Mouse (Mus musculus): ENCODE data around the gene Unc5b. TPM values are rescaled to one million over a fixed set of nuclear protein-coding genes. Genes with fewer than 3 reads are reported as not detected.

Gene Unc5b
- polyA plus RNA-seq, 1 experiment from 2014 or later, result 17.9 TPM

DNA sequence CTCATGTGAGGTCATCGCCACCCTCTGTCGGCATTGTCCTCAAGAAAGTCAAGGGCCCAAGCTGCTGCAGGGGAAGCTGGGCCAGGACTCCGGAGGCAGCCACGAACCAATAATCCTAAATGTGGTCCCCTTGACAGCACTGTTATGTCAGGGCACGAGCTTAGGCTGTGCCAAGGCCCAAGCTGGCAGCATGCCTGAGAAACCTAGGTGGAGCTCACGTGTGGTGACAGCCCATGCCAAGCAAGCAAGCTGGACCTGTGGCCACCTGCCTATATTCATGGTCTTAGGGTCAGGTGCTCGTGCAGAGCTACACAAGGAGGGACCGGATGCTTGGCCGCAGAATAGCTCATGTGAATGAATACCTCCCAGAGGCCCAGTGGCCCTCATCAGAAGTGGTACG is 27.4 kb downstream of the Unc5b start:
- H3K4me3 ChIP-seq, result no peak overlapping the region
- no peaks in the 10 kb centered on the region for H3K9me3 ChIP-seq
- H3K27me3 ChIP-seq (ENCODE audit: insufficient read depth, poor library complexity, severe bottlenecking), result no peaks in the 10 kb centered on the region
- no peaks in the 10 kb centered on the region for H3K36me3 ChIP-seq
- peak overlapping the region; percentile 98 for H3K27ac ChIP-seq
- no peak for DNase-seq (ENCODE audit: low spot score)
- WGBS, result 78% methylated on average over 10 of the region's 10 CpGs
- H3K4me1 ChIP-seq, result peaks cover 100% of the 10 kb centered on the region

DNA sequence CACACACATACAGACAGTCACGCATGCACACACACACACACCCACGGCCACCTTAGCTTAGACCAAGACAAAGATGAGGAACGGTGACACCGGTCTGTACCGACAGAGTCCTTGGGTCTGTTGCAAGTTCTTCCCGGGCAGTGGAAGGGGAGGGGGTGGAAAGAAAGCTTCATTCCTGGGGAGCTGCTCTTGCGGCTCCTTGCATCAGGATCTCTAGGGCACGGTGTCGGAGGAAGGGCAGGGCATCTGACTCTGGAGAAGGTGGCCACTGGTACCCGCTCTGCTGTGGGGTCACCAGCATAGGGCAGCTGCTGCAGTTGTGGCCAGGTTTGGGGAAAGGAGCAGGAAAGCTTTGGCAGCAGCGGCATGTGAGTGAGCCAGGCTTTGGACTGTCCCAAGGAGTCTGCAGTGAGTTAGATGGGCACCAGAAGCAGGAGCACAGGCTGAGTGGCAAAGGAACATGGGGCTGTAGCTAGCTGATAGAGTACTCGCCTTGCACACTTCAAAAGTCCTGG is 29.4 kb downstream of the Unc5b start:
- H3K27ac ChIP-seq, result peak overlapping the region; percentile 81
- no peaks in the 10 kb centered on the region for H3K9me3 ChIP-seq
- WGBS, result 46% methylated on average over 12 of the region's 12 CpGs
- DNase-seq (ENCODE audit: low spot score), result no peak
- peaks cover 98% of the 10 kb centered on the region for H3K4me1 ChIP-seq
- no peaks in the 10 kb centered on the region for H3K36me3 ChIP-seq
- no peak overlapping the region for H3K4me3 ChIP-seq
- H3K27me3 ChIP-seq (ENCODE audit: insufficient read depth, poor library complexity, severe bottlenecking), result no peaks in the 10 kb centered on the region

DNA sequence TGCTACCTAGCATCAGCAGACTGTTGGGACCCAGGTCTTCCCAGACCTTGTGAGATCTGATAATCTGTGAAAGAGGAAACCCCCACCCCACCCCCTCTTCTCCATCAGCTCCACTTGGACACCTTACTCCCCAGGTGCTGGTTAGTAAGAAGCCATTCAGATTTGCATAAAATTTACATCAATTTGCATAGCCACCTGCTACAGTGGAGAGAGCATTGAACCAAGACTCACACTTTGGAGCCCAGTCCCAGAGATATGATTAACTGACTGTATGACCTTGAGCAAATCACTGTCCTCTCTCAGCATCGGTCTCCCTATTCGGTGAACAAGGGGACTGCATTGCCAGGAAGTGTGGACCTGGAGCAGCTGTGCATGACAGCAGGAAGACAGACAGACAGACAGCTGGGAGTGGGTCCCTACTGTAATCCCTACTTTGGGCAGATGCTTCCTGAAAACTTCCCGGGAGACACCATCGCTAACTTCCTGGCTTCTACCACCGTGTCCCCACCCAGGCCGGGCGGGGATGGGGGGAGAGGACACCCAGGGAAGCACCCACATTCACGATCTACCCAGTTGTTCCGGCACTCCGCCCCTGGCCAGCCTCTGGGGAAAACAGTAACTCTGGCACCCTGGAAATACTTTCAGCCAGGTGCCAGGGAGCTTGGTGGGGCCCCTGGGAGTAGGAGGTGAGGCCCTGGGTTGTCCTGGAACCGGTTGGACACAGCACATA is 30.0 kb downstream of the Unc5b start:
- no peak overlapping the region for H3K4me3 ChIP-seq
- no peak for DNase-seq (ENCODE audit: low spot score)
- no peaks in the 10 kb centered on the region for H3K27me3 ChIP-seq (ENCODE audit: insufficient read depth, poor library complexity, severe bottlenecking)
- H3K27ac ChIP-seq, result peak overlapping the region; percentile 81
- peaks cover 98% of the 10 kb centered on the region for H3K4me1 ChIP-seq
- WGBS, result 28% methylated on average over 11 of the region's 11 CpGs
- no peaks in the 10 kb centered on the region for H3K9me3 ChIP-seq
- no peaks in the 10 kb centered on the region for H3K36me3 ChIP-seq

DNA sequence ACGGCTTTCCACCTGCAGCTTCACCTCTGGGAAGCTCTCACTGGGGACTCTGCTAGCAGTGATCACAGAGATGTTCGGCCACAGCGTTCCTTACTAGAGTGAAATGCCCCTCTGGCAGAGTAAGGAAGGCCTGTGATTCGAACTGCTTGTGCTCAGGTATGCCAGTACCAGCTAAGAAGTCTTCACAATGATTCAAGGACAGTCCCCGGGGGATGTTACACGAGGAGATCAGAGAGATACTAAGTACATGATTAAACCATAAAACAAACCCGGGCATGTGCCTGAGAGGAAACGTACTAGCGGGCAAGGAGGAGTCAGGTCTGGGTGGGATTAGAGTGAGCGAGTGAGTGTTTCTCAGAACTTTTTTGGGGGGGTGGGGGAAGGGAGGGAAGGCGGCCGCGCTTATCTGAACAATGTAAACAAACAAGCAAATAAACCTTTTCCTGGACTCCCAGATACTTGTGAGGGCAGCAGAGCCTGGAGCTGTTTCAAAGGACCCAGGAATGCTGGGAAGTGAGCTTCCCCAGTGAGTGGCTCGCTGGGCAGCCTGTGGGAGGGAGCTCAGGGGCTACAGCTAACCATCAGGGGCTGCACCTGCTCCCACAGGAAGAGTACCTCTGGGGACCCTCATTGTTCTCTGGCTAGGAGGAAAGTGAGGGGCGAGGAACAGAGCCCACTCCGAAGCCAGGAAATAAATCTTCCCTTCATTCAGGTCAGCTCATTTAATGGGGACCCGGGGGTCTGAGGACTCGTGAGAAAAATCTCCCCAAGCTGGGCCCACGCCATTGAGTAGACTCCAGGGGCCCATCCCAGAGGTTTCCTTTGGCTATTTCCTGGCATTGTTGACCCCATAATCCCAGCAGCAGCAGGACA is 30.9 kb downstream of the Unc5b start:
- H3K36me3 ChIP-seq, result no peaks in the 10 kb centered on the region
- no peak for DNase-seq (ENCODE audit: low spot score)
- H3K4me1 ChIP-seq, result peaks cover 98% of the 10 kb centered on the region
- H3K27me3 ChIP-seq (ENCODE audit: insufficient read depth, poor library complexity, severe bottlenecking), result no peaks in the 10 kb centered on the region
- peak overlapping the region; percentile 81 for H3K27ac ChIP-seq
- 0 out of 2 replicates have a peak overlapping the region, but pooled peaks have one; percentile 5 for H3K4me3 ChIP-seq
- no peaks in the 10 kb centered on the region for H3K9me3 ChIP-seq
- 21% methylated on average over 19 of the region's 19 CpGs for WGBS

DNA sequence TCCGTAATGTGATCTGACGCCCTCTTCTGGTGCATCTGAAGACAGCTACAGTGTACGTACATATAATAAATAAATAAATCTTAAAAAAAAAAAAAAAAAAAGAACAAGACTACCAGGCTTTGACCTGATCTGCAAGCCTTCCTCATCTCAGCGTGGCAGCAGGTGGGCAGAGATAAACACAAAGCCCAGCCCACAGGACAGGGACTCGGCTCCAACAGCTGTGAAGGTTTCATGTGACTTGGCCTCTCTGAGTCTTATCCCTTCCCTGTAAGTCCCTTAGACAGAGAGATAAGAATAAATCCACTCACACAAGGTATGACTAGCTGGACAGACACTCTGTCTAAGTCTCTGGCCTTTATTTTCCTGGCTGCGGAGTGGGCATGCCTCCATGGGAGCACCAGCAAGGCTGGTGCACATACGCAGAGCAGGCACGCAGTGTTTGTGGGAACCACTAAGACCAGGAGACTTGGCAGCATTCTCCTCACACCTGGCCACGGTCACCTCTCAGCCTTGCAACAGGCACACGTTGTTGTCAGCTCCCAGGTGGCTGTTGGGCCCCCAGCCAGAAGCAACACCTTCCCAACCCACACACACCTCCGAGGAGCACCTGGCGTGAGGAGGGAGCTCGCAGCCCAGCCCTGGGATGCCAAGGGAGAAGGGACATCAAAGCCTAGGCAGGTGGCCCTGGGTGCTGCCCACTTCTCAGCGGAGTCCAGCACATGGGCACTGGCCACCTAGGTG is 33.5 kb downstream of the Unc5b start:
- Histone ChIP-seq H3K27ac (peak overlapping the region; percentile 81), H3K36me3 (peaks cover 5% of the 10 kb centered on the region; the same call in 1 of the 2 replicates), H3K4me3 (no peak overlapping the region), H3K27me3 (ENCODE audit: insufficient read depth, poor library complexity, severe bottlenecking) (no peaks in the 10 kb centered on the region), H3K9me3 (no peaks in the 10 kb centered on the region), H3K4me1 (peaks cover 98% of the 10 kb centered on the region)
- DNase-seq (ENCODE audit: low spot score), result no peak
- 71% methylated on average over 14 of the region's 14 CpGs for WGBS

DNA sequence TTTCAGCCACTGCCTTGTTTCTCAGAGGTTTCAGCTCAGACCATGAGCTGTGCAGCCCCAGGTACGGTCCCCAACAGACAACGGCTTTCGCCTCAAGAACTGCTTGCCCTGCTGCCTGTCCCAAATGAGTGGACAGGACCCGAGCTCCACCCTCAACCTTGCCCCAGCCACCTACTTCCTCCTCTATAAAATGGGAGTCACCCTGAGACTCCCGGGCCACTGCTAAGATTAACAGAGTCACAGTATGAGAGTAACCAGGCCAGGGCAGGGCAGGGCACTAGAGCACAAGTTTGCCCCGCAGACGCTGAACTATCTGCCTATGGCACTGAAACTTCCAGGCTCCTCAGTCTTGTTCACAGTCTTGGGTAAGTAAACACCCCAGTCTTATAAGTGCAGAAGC is 34.9 kb downstream of the Unc5b start:
- 63% methylated on average over 7 of the region's 7 CpGs for WGBS

DNA sequence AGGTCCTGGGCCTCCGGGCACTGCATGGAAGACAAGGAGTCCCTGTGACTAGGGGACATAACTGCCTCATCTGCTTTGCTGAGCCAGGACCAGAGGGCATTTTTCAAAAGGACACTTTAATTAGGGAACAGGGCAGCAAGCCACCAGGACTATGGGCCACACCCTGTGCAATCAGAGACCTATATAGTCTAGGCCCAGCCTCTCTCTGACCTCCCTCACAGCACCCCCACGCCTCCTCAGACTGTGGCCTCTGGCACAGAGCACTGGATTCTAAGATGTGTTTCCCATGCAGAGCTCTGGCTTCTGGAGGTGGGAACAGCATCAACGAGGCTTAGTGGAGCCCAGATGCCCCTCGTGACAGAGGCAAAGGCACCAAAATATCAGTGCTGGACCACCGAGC is 35.4 kb downstream of the Unc5b start:
- Histone ChIP-seq H3K36me3 (peaks cover 7% of the 10 kb centered on the region), H3K4me3 (no peak overlapping the region), H3K4me1 (peaks cover 98% of the 10 kb centered on the region), H3K9me3 (no peaks in the 10 kb centered on the region), H3K27ac (peak overlapping the region; percentile 90), H3K27me3 (ENCODE audit: insufficient read depth, poor library complexity, severe bottlenecking) (no peaks in the 10 kb centered on the region)
- WGBS, result 59% methylated on average over 5 of the region's 5 CpGs
- no peak for DNase-seq (ENCODE audit: low spot score)

More for the DNA sequence above, 34.9 kb downstream of the Unc5b start:
- DNase-seq (ENCODE audit: low spot score), result no peak
- peak overlapping the region; percentile 90 for H3K27ac ChIP-seq
- H3K4me3 ChIP-seq, result no peak overlapping the region
- H3K36me3 ChIP-seq, result peaks cover 5% of the 10 kb centered on the region; the same call in 1 of the 2 replicates
- no peaks in the 10 kb centered on the region for H3K9me3 ChIP-seq
- H3K4me1 ChIP-seq, result peaks cover 98% of the 10 kb centered on the region
- no peaks in the 10 kb centered on the region for H3K27me3 ChIP-seq (ENCODE audit: insufficient read depth, poor library complexity, severe bottlenecking)

DNA sequence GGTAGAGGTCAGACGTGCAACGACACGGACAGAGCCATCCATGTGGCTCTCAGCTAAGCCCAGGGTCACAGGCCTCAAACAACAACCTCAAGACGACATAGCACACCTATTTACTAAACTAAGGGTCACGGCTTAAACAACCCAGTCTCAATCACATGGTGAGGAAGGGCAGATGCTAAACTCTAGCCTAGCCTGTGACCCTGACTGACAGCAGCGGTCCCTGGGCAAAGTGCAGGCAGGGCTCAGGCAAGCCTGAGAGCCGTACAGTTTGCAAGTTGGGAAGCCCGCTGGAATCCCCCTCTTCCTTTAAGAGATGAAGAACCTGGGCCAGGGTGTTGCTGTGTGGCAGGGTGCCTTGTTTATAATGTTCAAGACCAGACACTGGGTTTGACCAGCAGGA is 36.6 kb downstream of the Unc5b start:
- Histone ChIP-seq H3K27ac (peak overlapping the region; percentile 90), H3K4me1 (peaks cover 88% of the 10 kb centered on the region), H3K27me3 (ENCODE audit: insufficient read depth, poor library complexity, severe bottlenecking) (no peaks in the 10 kb centered on the region), H3K4me3 (no peak overlapping the region), H3K9me3 (no peaks in the 10 kb centered on the region), H3K36me3 (peaks cover 12% of the 10 kb centered on the region)
- whole genome bisulfite sequencing, result 51% methylated on average over 8 of the region's 8 CpGs
- DNase-seq (ENCODE audit: low spot score), result no peak

DNA sequence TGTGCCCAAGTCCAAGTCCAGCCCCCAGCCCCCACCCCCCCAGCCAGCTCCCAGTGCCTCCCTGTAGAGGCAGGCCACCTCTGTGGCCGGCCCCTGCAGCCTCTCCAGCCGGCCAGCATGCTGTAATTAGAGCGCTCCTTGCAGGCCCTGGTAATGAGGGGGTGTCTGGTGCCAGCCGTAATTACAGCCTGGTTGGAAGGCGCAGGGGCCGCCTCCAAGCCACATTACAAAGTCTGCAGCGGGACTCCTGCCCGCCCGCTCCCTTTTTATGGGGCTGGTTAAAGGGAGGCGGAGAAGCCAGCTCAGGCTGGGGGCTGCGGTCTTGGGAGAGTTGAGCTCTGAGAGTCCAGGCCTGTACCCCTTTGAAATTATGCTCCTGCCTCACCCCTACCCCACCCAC is 37.0 kb downstream of the Unc5b start:
- Histone ChIP-seq H3K36me3 (peaks cover 12% of the 10 kb centered on the region), H3K9me3 (no peaks in the 10 kb centered on the region), H3K27me3 (ENCODE audit: insufficient read depth, poor library complexity, severe bottlenecking) (no peaks in the 10 kb centered on the region), H3K4me1 (peaks cover 86% of the 10 kb centered on the region), H3K27ac (peak overlapping the region; percentile 90), H3K4me3 (no peak overlapping the region)
- DNase-seq (ENCODE audit: low spot score), result no peak
- WGBS, result 48% methylated on average over 11 of the region's 11 CpGs

DNA sequence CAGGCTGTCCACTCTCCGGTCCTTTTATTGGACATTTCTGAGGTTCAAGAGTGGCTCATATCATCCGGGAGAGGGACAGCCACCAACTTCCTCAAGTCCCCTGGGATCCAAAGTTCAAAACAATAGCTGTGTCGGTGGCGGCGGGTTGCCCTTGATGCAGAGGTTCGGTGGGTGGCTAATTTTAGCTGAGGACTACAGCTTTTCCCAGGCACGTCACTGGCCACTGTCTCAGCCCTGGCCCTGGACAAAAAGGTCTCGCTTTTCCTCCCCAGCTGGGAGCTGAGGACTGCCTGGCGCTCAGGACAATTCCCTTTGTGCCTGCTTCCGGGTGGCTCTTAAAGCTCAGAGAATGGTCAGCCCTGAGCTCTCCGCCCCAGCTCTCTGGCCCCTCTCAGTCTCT is 38.5 kb downstream of the Unc5b start:
- H3K36me3 ChIP-seq, result peaks cover 12% of the 10 kb centered on the region
- peak overlapping the region; percentile 90 for H3K27ac ChIP-seq
- H3K4me3 ChIP-seq, result peak overlapping the region; percentile 27
- 16% methylated on average over 11 of the region's 11 CpGs for WGBS
- no peaks in the 10 kb centered on the region for H3K27me3 ChIP-seq (ENCODE audit: insufficient read depth, poor library complexity, severe bottlenecking)
- H3K9me3 ChIP-seq, result no peaks in the 10 kb centered on the region
- H3K4me1 ChIP-seq, result peaks cover 80% of the 10 kb centered on the region
- DNase-seq (ENCODE audit: low spot score), result no peak

DNA sequence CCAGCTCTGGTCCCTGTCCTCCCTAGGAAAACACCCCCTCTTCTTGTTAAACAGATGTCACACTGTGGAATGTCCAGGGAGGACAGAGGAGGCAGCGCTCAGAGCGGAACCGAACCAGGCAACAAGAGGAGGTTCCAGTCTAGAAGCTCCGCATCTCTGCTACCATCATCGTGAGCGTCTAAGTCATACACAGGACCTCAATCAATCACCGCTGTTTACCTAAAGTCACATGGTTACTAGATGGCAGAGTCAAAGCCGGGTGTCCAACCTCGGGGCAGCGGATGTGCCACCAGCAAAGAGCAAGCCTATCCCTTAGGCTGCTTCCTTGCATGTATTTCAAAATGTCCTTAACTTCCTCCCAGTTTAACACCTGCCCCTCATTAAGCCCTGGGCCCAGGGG is 39.0 kb downstream of the Unc5b start:
- peaks cover 12% of the 10 kb centered on the region for H3K36me3 ChIP-seq
- 53% methylated on average over 10 of the region's 10 CpGs for WGBS
- peaks cover 83% of the 10 kb centered on the region for H3K4me1 ChIP-seq
- H3K4me3 ChIP-seq, result 0 out of 2 replicates have a peak overlapping the region, but pooled peaks have one; percentile 27
- no peak for DNase-seq (ENCODE audit: low spot score)
- no peaks in the 10 kb centered on the region for H3K27me3 ChIP-seq (ENCODE audit: insufficient read depth, poor library complexity, severe bottlenecking)
- no peaks in the 10 kb centered on the region for H3K9me3 ChIP-seq
- H3K27ac ChIP-seq, result peak overlapping the region; percentile 90

DNA sequence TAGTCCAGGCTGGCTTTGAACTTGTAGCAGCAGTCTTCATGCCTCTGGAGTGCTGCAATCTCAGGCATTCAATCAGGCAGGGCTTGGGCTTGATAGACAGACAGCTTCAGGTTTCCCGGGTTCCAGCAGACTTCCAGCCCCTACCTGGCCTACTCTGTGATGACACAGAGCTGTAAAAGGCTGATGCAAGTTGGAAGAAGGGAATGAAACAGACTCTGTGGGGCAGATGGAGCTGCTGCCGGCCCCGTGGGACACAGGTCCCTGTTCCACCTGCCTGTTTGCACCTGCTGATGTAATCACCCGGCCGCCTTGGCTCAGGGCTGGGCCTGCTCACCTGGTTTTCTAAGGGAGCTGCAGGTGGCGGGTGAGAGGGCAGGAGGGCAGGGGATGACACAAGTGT is 40.5 kb downstream of the Unc5b start:
- Histone ChIP-seq H3K9me3 (no peaks in the 10 kb centered on the region), H3K4me3 (no peak overlapping the region), H3K27me3 (ENCODE audit: insufficient read depth, poor library complexity, severe bottlenecking) (no peaks in the 10 kb centered on the region), H3K27ac (peak overlapping the region; percentile 47; the same call in 1 of the 2 replicates), H3K4me1 (peaks cover 83% of the 10 kb centered on the region), H3K36me3 (peaks cover 15% of the 10 kb centered on the region)
- DNase-seq (ENCODE audit: low spot score), result no peak
- 80% methylated on average over 6 of the region's 6 CpGs for WGBS

Measured in heart, embryonic 10.5 days (tissue).